In the genomic region with DNA sequence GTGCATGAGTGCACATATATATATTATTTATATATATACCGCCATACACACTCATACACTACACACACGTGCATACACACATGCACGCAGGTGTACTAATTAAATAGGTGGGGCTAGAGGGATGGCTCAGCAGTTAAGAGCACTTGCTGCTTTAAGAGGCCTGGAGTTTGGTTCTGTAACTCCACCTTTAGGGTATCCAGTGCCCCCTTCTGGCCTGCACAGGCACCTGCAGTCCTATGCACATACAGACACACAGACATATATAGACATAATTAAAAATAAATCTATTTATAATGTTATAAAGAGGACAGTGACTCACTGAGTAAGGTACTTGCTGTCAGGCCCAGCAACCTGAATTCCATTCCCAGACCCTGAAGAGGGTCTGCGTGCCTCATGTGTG, we compare ENCODE assay signal across 12 mouse cellular contexts. TPM values are rescaled to one million over a fixed set of nuclear protein-coding genes. Genes with fewer than 3 reads are reported as not detected.
DNase-seq lines count a peak whose midpoint lies in the region; ATAC-seq lines count a peak whose summit lies in the region.
"Had no signal": no experiment of that assay in that cellular context is flagged by ENCODE, and none has a peak within 500 bp of the region (broad histone marks: within the 10 kb centered on the region; RNA-seq: fewer than 3 reads in every experiment).

No protein-coding gene starts in this region.

- WGBS in liver, embryonic 12.5 days (ENCODE audit: insufficient replicate concordance) = 80% methylated on average over 4 of the region's 4 CpGs
- WGBS in liver, embryonic 13.5 days (ENCODE audit: insufficient replicate concordance) = 86% methylated on average over 4 of the region's 4 CpGs

- peaks cover 15% of the 10 kb centered on the region for H3K36me3 ChIP-seq in liver, embryonic 12.5 days
- H3K36me3 ChIP-seq in liver, embryonic 13.5 days = peaks cover 17% of the 10 kb centered on the region
- H3K36me3 ChIP-seq: embryonic facial prominence, embryonic 10.5 days; G1E; hindbrain, embryonic 10.5 days had no signal

- H3K9me3 ChIP-seq in liver, embryonic 12.5 days (replicated peaks) = no peaks in the 10 kb centered on the region
- H3K9me3 ChIP-seq in liver, embryonic 13.5 days (replicated peaks) = no peaks in the 10 kb centered on the region
- H3K9me3 ChIP-seq: embryonic facial prominence, embryonic 10.5 days; G1E; hindbrain, embryonic 10.5 days had no signal

- H3K9ac ChIP-seq in liver, embryonic 12.5 days = no peak overlapping the region
- no peak overlapping the region for H3K9ac ChIP-seq in liver, embryonic 13.5 days

- H3K27me3 ChIP-seq in liver, embryonic 12.5 days (replicated peaks) = no peaks in the 10 kb centered on the region
- no peaks in the 10 kb centered on the region for H3K27me3 ChIP-seq in liver, embryonic 13.5 days

- peak; percentile 35 to 61 for DNase-seq in cerebellum, postnatal 25 days
- DNase-seq in cerebellum, postnatal 4 days (ENCODE audit: low spot score in 2 of 2) = no peak
- DNase-seq in liver = peak; percentile 41
- DNase-seq in liver, embryonic 13.5 days = peak; percentile 18
- peak; percentile 37 for DNase-seq in thymus, postnatal 25 days
- no peak for DNase-seq in frontal cortex, postnatal 10 days (ENCODE audit: low spot score in 2 of 2)

- no peak for ATAC-seq in liver, embryonic 12.5 days
- ATAC-seq in liver, embryonic 13.5 days (ENCODE audit: low read depth) = no peak
- no peak for ATAC-seq in megakaryocyte progenitor cell, adult 5-6 weeks (replicated peaks; ENCODE audit: poor library complexity)
- ATAC-seq: forebrain, embryonic 16.5 days had no signal

- H3K4me1 ChIP-seq in liver, embryonic 12.5 days = peaks cover 57% of the 10 kb centered on the region
- H3K4me1 ChIP-seq in liver, embryonic 13.5 days (replicated peaks) = peaks cover 53% of the 10 kb centered on the region

- H3K4me2 ChIP-seq in liver, embryonic 12.5 days = no peak overlapping the region
- H3K4me2 ChIP-seq in liver, embryonic 13.5 days = no peak overlapping the region

- H3K4me3 ChIP-seq in liver, embryonic 12.5 days = no peak overlapping the region
- H3K4me3 ChIP-seq in liver, embryonic 13.5 days (replicated peaks) = no peak overlapping the region
- H3K4me3 ChIP-seq: embryonic facial prominence, embryonic 10.5 days; hindbrain, embryonic 10.5 days had no signal

- H3K27ac ChIP-seq in liver, embryonic 12.5 days = no peak overlapping the region
- no peak overlapping the region for H3K27ac ChIP-seq in liver, embryonic 13.5 days
- H3K27ac ChIP-seq: embryonic facial prominence, embryonic 10.5 days; hindbrain, embryonic 10.5 days had no signal

RNA-seq across cellular contexts. Expression of a gene that starts 35.3 kb away (rescaled TPM):
- polyA plus RNA-seq in liver, embryonic 12.5 days (2016; fragmentation: Nextera tagmentation; extraction: Ambion mirVana) = 10.5 and 12.8 TPM in 2 replicates
- 8.7 and 10.3 TPM in 2 replicates for polyA plus RNA-seq in liver, embryonic 13.5 days (2015; fragmentation: Nextera tagmentation; extraction: Ambion mirVana)
- total RNA-seq in megakaryocyte progenitor cell, adult 5-6 weeks (2015) = 8.6 and 9.7 TPM in 2 replicates
- 4.7 and 5.8 TPM in 2 replicates for total RNA-seq in megakaryocyte progenitor cell, adult 5-6 weeks (2017)

Comparison
In these comparisons a context has a peak if more than half of its experiments do, and no peak if none do; other contexts are left out.
1. DNase-seq: peak in cerebellum, postnatal 25 days (2 of 2), liver (single experiment), liver, embryonic 13.5 days (single experiment) and thymus, postnatal 25 days (single experiment); none in cerebellum, postnatal 4 days (0 of 2) and frontal cortex, postnatal 10 days (0 of 2).